Mouse (Mus musculus): ENCODE data around the gene 1700030K09Rik. TPM values are rescaled to one million over a fixed set of nuclear protein-coding genes. Genes with fewer than 3 reads are reported as not detected.

The 1700030K09Rik gene
- total RNA-seq, 2 experiments from 2014 or later: 4.6 to 5.4 TPM

- DNase-seq: no peak
- intact Hi-C loops (cut with DNase I): no loop called here
Measured at GRCm38 (mm10) chr8:72458457-72458856, 14.8 kb downstream of the 1700030K09Rik start.

DNA sequence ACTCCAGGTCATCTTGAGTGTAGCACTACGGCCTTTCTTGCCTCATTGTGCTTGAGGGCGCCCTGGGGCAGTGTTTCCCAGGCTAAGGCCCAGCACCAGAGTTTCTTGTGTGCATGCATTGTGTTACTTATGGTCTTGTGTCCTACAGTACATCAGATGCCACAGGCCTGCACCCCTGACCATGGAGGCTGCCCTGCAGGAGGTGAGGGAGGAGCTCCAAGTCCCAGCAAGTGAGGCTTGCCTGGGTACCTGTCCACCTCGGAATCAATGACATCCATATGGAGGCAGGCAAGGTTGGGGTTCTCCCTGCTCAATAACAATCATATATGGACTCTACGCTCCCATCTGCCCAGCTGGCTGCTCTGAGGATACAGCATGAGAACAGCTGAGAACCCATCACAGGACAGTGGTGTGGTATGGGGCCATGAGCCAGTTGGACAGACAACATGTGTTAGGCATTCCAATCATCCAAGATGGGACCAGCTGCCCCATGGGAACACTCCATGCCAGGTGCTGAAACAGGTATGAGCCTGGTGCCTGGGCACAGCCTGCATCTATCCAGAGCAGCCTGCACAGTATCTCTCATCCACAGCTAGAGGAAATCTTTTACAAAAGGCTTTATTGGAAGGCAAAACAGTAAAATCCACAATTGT, 16.3 kb downstream of the 1700030K09Rik start:
- intact Hi-C loops (cut with DNase I): no loop called here

GRCm38 (mm10) chr8:72464211-72464610, 20.5 kb downstream of the 1700030K09Rik start:
- intact Hi-C loops (cut with DNase I): no loop called here
- no peak for DNase-seq

More for the DNA sequence above, 16.3 kb downstream of the 1700030K09Rik start:
- DNase-seq: no peak

DNA sequence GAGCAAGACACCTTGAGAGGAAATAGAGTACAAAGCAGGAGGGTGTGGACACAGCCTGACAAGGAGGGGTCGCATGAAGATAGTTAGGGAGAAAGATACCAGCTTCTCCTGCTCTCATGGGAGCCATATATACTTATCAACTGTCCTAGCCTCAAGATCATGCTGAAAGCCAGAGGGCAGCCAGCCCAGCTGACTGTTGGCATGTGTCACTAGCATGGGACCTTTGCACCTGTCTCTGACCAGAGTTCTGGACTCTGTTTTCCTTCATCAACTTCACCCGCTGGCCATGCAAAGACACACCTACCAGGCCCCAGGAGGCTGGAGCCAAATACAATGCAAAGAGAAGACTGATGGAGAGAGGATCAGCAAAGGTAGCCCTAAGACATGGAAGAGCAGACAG, 25.6 kb downstream of the 1700030K09Rik start:
- DNase-seq: no peak
- intact Hi-C loops (cut with DNase I): no loop called here

GRCm38 (mm10) chr8:72469984-72470383, 26.3 kb downstream of the 1700030K09Rik start:
- intact Hi-C loops (cut with DNase I): no loop called here
- DNase-seq: no peak

- DNase-seq: no peak
- intact Hi-C loops (cut with DNase I): no loop called here
Measured at GRCm38 (mm10) chr8:72470684-72471083, 27.0 kb downstream of the 1700030K09Rik start.

GRCm38 (mm10) chr8:72474826-72475546, 31.3 kb downstream of the 1700030K09Rik start, which contains the start of gene Cherp:
TSS of gene Cherp (minus strand) at chr8:72475226.
- DNase-seq: peak; percentile 98

DNA sequence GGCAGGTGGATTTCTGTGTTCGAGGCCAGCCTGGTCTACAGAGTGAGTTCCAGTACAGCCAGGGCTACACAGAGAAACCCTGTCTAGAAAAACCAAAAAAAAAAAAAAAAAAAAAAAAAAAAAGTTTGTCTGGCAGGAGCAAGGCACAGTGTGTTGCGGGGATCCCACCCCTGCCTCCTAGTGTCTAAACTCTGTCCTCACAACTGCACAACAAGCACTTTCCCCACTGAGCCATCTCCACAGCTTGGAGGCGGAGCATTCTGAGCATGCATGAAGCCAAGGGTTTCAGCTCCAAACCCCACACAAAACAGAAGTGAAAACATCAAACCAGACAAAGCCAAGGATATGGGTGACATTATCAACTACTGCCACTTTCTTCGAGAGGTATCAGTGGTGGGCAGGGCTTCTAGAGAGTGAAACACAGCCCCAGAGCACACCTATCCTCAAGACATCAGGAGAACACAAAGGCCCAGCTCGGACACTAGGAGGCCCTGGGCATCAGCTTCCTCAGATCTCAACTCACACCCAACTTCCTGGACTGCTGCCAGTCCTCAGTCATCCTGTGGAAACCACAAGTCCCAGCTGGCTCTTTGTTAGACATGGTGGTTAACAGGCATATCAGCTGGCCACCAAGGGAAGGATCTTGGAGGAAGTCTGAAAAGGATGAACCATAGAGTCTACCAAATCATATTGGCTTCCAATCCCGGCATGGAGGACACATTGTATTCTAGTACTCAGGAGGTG, 41.9 kb downstream of the 1700030K09Rik start:
- peak in 1 of 2 experiments; percentile 56 for DNase-seq
- intact Hi-C loops (cut with DNase I): no loop called here

More at GRCm38 (mm10) chr8:72474826-72475546, 31.3 kb downstream of the 1700030K09Rik start, which contains the start of gene Cherp:
- intact Hi-C loops (cut with DNase I): loop anchor here (2.0 to 5.0 kb wide), 2 partner anchors 18 to 298 kb away; partner anchors contain the start of gene Slc35e1

DNA sequence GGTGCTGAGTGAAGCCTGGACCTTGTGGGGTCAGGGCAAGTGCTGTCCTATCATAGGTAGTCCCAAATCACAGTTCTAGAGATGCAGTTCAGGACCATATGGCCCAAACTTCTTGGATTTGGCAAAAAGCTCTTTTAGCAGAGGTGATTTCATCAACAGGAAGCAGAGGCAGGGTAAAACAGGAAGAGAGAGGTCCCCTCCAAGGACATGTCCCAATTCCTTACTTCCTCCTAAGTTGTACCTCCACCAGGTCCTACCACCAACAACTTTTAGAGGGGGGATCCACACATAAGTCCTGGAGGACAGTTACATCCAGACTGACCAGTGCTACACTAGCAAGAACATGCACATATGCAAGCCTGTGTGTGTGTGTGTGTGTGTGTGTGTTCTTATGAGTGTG, 43.3 kb downstream of the 1700030K09Rik start:
- intact Hi-C loops (cut with DNase I): no loop called here
- DNase-seq: no peak

DNA sequence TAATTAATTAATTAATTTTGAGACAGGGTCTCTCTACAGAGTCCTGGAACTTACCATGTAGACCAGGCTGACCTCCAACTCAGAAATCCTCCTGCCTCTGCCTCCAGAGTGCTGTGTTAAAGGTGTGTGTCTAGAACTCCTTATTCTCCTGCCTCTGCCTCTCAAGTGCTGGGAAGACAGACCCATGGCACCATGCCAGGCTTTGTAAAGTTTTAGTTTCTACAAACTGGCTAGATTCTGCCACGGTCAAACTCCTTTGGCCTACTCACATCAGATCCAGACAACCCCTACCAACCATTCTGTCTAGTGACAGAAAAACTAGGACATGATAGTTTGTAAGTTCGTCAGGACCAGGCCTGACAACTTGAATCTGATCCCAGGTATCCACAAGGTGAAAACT, 47.3 kb downstream of the 1700030K09Rik start:
- DNase-seq: no peak
- intact Hi-C loops (cut with DNase I): no loop called here

- peak; percentile 43 to 56 for DNase-seq
- intact Hi-C loops (cut with DNase I): loop anchor here (1.0 to 2.0 kb wide), 3 partner anchors 17 to 79 kb away; partner anchors contain the start of genes Cherp, Med26 and Smim7
Measured at GRCm38 (mm10) chr8:72491680-72492621, 48.3 kb downstream of the 1700030K09Rik start, which contains the start of gene Slc35e1. TSS of gene Slc35e1 (minus strand) at chr8:72492614.

DNA sequence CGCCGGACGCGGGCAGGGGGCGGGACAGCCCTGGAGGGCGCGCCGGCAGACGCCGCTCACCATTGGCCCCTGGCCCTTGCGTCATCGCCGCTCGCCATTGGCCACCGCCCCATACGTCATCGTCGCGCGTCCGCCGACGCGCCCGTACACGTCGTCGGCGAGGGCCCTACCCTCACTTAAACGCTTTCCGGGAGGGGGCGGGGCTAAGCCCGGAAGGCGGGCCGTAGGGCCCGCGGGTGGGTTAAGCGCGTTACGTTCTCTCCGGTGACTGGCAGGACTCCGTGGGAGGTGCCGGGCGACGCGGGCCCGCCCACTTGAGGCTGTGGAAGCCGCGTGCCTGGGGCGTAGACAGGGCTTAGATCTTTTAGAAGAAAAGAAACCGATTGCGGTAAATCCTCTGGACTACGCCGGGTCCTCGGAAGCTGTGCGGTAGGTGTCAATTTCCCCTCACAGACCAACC, 49.0 kb downstream of the 1700030K09Rik start:
- intact Hi-C loops (cut with DNase I): loop anchor here (1.0 to 2.0 kb wide), 3 partner anchors 18 to 78 kb away; partner anchors contain the start of genes Cherp, Med26 and Smim7
- DNase-seq: peak; percentile 100

- no peak for DNase-seq
- intact Hi-C loops (cut with DNase I): loop anchor here (2.0 kb wide), 2 partner anchors 19 to 77 kb away; partner anchors contain the start of genes Cherp and Smim7
Measured at GRCm38 (mm10) chr8:72493381-72493780, 49.7 kb downstream of the 1700030K09Rik start.

DNA sequence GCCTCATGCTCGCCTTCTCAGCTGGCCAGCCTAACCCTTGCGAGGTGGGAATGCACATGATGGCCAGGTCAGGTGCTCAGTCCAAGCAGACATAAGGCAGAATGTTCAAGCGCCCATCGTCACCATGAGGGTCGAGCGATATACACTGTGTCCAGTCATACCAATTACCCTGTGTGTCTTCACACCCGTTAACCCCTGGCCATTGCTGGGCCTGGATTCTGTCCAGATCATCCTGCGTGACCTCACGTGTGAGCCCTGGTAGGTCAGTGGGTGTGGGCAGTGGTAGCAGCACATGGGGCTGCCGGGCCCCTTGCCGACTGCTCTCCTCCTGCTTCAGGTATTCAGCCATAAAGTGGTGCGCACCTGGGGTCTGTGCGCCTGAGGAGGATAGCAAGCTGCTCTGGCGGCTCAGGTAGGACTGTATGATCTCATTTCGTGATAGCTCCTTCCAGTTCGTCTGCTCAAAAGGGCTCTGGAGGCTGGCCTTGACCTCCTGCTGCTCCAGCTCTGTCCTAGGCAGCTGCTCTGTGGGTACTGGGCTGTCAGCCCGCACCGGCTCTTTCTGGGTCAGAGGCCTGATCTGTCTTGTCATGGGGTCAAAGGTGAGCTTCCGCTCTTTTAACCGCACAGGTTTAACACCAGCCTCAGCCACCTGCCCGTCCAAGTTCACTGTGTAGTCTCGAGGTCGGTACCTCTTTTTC, 51.9 kb downstream of the 1700030K09Rik start:
- DNase-seq: no peak
- intact Hi-C loops (cut with DNase I): no loop called here

DNA sequence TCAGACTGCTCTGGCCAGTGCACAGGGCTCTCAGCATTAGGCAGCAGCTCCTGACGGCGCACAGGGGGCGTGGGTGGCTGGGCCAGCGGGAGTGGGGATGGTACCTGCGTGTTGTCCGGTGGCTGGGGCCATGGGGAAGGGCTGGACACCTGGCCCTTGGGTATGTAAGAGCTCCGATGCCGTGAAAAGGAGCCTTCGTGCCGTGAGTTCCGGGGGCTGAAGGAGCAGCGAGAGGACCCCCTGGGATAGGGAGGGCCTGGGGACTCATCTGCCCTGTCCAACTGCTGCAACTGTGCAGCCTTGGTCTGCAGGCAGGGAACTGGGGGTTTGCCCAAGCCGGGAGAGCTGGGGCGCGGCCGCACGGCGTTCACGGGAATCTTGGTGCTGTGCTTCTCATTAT, 52.5 kb downstream of the 1700030K09Rik start:
- intact Hi-C loops (cut with DNase I): no loop called here
- DNase-seq: no peak

DNA sequence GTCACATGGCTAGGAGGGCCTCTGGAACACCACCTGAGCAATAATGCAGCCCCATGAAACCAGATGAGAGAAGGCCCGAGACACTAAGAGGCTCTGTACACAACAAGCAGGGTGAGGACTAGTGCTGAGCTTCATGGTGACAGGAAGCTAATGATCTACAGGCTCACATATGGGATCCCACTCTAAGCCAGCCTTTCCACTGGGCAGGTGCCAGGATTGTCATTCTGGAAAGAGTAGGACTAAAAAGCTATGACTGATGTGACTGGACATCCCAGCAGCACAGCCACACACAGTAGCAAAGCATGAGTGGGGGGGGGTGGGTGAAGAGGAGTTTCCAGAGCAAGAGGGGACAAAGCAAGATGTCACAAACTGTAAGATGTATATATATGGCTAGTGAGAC, 54.2 kb downstream of the 1700030K09Rik start:
- no peak for DNase-seq
- intact Hi-C loops (cut with DNase I): no loop called here

DNA sequence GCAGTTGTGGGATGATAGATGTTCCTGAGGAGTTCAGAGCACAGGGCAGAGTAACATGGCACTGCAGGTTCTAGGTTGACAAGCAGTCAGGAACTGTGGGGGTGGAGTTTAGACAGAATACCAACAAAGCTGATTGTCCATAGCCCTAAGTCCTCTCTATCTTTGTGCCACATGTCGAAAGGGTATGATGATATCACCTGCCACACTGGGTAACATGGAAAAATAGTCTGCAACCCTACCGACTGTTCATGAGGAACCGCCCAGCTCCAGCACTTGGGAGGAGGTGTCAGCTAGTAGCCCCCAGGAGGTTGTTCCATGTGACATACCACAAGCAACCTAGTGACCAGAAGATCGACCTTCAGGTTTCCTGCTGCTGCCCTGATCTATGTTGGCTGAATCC, 54.8 kb downstream of the 1700030K09Rik start:
- DNase-seq: no peak
- intact Hi-C loops (cut with DNase I): no loop called here

DNA sequence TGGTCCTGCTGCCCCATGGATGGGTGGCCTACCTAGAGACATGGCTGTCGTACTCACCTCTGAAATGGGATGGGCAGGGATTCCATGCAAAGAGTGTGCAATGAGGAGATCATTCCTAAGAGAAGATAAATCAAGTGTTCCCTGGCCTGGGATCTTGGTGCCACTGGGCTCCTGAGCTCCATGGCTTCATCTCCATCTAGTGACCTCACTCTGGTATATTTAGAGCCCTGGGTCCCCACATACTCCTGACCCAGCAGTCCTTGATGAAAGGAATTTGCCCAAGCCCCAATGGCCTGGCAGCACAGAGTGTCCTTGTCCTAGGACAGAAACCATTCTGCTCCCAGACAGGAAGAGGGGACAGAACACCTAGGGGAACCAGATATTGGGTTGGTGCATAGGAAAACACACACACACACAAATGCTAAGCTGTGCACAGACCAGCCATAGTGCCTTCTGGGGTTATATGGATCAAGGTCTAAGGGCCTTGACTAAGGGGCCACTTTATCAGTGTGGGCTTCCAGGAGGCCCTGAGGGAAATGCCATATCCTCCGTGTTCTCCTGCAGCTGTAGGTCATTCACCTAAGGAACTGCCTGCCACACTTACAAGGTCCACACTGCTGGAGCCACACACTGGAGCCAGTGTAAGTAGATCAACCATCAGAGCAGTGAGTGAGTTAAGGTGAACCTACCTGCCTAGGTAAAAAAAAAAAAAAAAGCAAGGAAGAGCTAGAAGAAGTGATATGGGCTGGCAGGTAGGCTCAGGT, 56.0 kb downstream of the 1700030K09Rik start:
- peak; percentile 76 to 85 for DNase-seq
- intact Hi-C loops (cut with DNase I): no loop called here
